Mouse (Mus musculus) common myeloid progenitor, adult 5-6 weeks (primary cell): ENCODE measurements around the gene Ager. TPM values are rescaled to one million over a fixed set of nuclear protein-coding genes. Genes with fewer than 3 reads are reported as not detected.

Source experiments
- ATAC-seq: replicated peaks from 2 replicates; pipeline ENCODE4 v1.8.0; 2016; ENCODE audit warnings: low read depth, mild to moderate bottlenecking, moderate TSS enrichment, inconsistent platforms; ENCODE audit not compliant: poor library complexity, severe bottlenecking
- total RNA-seq: library from RNA; stranded (forward); fragments of 200-1000, 187-1606 nt; gene quantifications from 2 replicates; pipeline ENCODE4 v1.2.3, GENCODE M21; 2017

Gene Ager
- total RNA-seq, 1 experiment from 2014 or later = 0.73 TPM

DNA sequence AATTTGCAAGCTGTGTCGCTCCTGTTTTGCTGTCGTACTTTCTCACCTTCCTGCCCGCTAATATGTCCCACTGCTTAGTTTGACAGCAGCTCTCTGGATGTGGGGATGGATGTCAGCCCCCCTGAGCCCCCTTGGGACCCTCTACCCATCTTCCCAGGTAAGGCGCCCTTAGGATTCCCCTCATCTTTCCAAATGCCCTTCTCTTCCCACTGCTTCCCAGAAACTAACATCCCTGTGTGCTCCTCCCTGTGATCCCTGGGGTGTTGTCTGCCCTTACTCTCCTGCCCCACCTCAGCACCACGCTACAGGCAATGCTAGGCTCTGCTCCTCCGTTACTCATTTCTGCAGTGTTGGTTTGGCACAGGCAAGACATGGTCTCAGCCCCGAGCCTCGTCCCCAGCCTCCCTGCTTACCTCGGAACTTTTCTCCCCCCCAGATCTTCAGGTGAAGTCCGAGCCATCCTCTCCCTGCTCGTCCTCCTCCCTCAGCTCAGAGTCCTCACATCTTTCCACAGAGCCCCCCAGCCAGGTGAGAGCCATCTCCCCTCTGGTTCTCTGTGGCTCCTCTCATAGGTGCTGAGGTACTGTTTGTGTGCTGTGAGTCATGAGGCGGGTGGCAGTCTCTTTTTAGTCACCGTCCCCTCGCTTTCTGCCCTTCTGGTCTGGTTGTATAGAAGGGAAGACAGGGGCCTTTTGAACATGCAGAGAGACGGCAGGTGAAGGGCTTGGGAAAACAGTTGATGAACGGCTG, 50.7 kb downstream of the Ager start:
- ATAC-seq = no peak

DNA sequence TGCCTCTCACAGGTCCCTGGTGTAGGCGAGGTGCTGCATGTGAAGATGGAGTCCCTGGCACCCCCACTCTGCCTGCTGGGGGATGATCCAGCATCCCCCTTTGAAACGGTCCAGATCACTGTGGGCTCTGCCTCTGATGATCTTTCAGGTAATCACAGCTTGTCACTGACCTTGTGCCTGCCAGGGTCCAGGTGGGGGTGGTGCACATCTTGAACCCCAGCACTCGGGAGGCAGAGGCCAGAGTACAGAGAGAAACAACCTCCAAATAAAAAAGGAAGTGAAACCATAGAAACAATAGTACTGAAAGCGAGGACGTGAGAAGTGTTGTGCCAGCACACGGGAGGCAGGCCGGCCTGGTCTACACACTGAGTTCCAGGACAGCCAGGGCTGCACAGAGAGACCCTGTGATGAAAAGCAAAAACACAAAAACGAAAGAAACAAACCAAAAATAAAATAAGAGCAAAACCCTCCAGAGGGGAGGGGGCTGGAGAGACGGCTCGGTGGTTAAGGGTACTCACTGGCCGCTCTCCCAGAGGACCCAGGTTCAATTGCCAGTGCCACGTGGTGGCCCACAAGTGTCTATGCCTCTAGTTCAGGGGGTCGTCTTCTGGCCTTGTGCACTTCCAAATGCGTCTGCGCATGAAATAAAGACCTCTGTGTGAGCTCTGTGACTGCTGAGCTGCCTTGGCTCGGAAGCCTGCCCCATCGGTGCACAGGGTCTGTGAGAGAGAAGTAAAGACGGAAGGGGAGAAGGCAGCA, 51.6 kb downstream of the Ager start:
- ATAC-seq = no peak

Other genes starting within 250 kb of the Ager start
- not detected in 2 replicates for gene Btnl2, start 243.0 kb upstream of the Ager start, total RNA-seq
- gene Btnl1, start 220.7 kb upstream of the Ager start, total RNA-seq = not detected in 2 replicates
- gene BC051142, start 199.0 kb upstream of the Ager start, total RNA-seq = 4.2 and 6.4 TPM in 2 replicates
- not detected in 2 replicates for gene Btnl4, start 120.5 kb upstream of the Ager start, total RNA-seq
- not detected in 2 replicates for gene Btnl6, start 80.5 kb upstream of the Ager start, total RNA-seq
- gene Notch4, start 33.6 kb upstream of the Ager start, total RNA-seq = 1.5 TPM in 1 of 2 replicates, not detected in the other
- 11.3 and 22.4 TPM in 2 replicates for gene Gpsm3, start 8.1 kb upstream of the Ager start, total RNA-seq
- gene Pbx2, start 6.6 kb upstream of the Ager start, total RNA-seq = 22.5 and 29.4 TPM in 2 replicates
- gene Rnf5, start 5.8 kb downstream of the Ager start, total RNA-seq = 13.2 and 14.4 TPM in 2 replicates
- 17.8 and 39.7 TPM in 2 replicates for gene Agpat1, start 6.4 kb downstream of the Ager start, total RNA-seq
- 1.6 and 2.4 TPM in 2 replicates for gene Egfl8, start 18.1 kb downstream of the Ager start, total RNA-seq
- 17.4 and 21.2 TPM in 2 replicates for gene Ppt2, start 30.6 kb downstream of the Ager start, total RNA-seq
- gene Prrt1, start 31.7 kb downstream of the Ager start, total RNA-seq = not detected in 2 replicates
- gene Fkbpl, start 46.9 kb downstream of the Ager start, total RNA-seq = 20.6 and 31.6 TPM in 2 replicates
- gene Atf6b, start 49.3 kb downstream of the Ager start, total RNA-seq = 19.9 and 25.1 TPM in 2 replicates
- gene Tnxb, start 72.7 kb downstream of the Ager start, total RNA-seq = not detected in 2 replicates
- gene C4b, start 146.0 kb downstream of the Ager start, total RNA-seq = 0.18 TPM in 1 of 2 replicates, not detected in the other
- not detected in 2 replicates for gene Cyp21a1, start 206.7 kb downstream of the Ager start, total RNA-seq
- 10.0 and 32.9 TPM in 2 replicates for gene Stk19, start 239.1 kb downstream of the Ager start, total RNA-seq
- gene Dxo, start 239.2 kb downstream of the Ager start, total RNA-seq = 21.2 and 27.9 TPM in 2 replicates